Mouse (Mus musculus) kidney, postnatal 0 days (tissue): ENCODE data around the gene Wfs1. TPM values are rescaled to one million over a fixed set of nuclear protein-coding genes. Genes with fewer than 3 reads are reported as not detected.

Experiments
- ATAC-seq: fragments of 200-750 bp; cut with Nextera tagmentation; replicated peaks from 2 replicates; pipeline ENCODE4 v1.8.0; 2017; ENCODE audit warnings: low read depth, moderate number of reproducible peaks, moderate TSS enrichment, moderate library complexity; ENCODE audit not compliant: low FRiP score
- DNase-seq: peaks from one replicate; pipeline ENCODE4 v3.0.0-alpha.2; 2016; ENCODE audit warnings: low spot score
- H3K27ac ChIP-seq: fragments of 300-500 bp; sonication (generic); 2 replicates; pipeline ENCODE4 v1.5.1; 2014; ENCODE audit warnings: mild to moderate bottlenecking
- H3K27me3 ChIP-seq: fragments of 300-500 bp; sonication (generic); 2 replicates; pipeline ENCODE4 v1.6.1; 2014; ENCODE audit warnings: low read length, mixed read lengths; ENCODE audit not compliant: insufficient read depth
- H3K36me3 ChIP-seq: fragments of 300-500 bp; sonication (generic); 2 replicates; pipeline ENCODE4 v1.6.1; 2014; ENCODE audit warnings: low read length, mixed read lengths; ENCODE audit not compliant: insufficient read depth
- H3K4me1 ChIP-seq: fragments of 300-500 bp; sonication (generic); replicated peaks from 2 replicates; pipeline ENCODE4 v1.6.1; 2014; ENCODE audit warnings: antibody characterized with exemption, low read length, mixed read lengths; ENCODE audit not compliant: insufficient read depth
- H3K4me2 ChIP-seq: fragments of 300-500 bp; sonication (generic); 2 replicates; pipeline ENCODE4 v1.6.1; 2014; ENCODE audit warnings: mild to moderate bottlenecking, low read length, moderate library complexity, mixed read lengths
- H3K4me3 ChIP-seq: fragments of 300-500 bp; sonication (generic); replicated peaks from 2 replicates; pipeline ENCODE4 v1.5.1; 2014; ENCODE audit warnings: low read depth, low read length
- H3K9ac ChIP-seq: fragments of 300-500 bp; sonication (generic); 2 replicates; pipeline ENCODE4 v1.6.1; 2014; ENCODE audit warnings: low read depth, low read length
- H3K9me3 ChIP-seq: fragments of 300-500 bp; sonication (generic); replicated peaks from 2 replicates; pipeline ENCODE4 v1.6.1; 2016; ENCODE audit warnings: low read length, inconsistent platforms, mixed read lengths
- CTCF ChIP-seq: IDR thresholded peaks from 2 replicates; pipeline ENCODE4 v1.5.1; 2016; ENCODE audit warnings: antibody characterized with exemption, low read depth, mild to moderate bottlenecking, moderate library complexity
- WGBS: fragments of 180-500 bp; shearing (Covaris S2); extraction: QIAGEN DNeasy Blood & Tissue Kit; methylation state at CpG from one replicate; pipeline ENCODE4 v1.1.7; 2014; 5-methylcytosine and 5-hydroxymethylcytosine counted together
- polyA plus RNA-seq: library from polyadenylated mRNA; unstranded; fragments of >200 nt; fragmentation: Nextera tagmentation; extraction: Ambion mirVana; gene quantifications from 2 replicates; pipeline ENCODE4 v1.2.1, GENCODE M21; 2015

Gene Wfs1
- polyA plus RNA-seq, 1 experiment from 2014 or later = 14.2 TPM

GRCm38 (mm10) chr5:36938021-36938420, 51.0 kb downstream of the Wfs1 start:
- 92% methylated on average over 5 of the region's 5 CpGs for WGBS

GRCm38 (mm10) chr5:36936548-36936947, 52.5 kb downstream of the Wfs1 start:
- Histone ChIP-seq H3K9ac (no peak overlapping the region), H3K4me1 (no peaks in the 10 kb centered on the region), H3K36me3 (no peaks in the 10 kb centered on the region), H3K4me3 (no peak overlapping the region), H3K27me3 (no peaks in the 10 kb centered on the region), H3K4me2 (no peak overlapping the region), H3K9me3 (no peaks in the 10 kb centered on the region), H3K27ac (no peak overlapping the region)
- no peak for ATAC-seq
- WGBS = 30% methylated on average over 7 of the region's 7 CpGs
- peak; percentile 41; the same call in 1 of the 2 replicates for TF ChIP-seq CTCF
- DNase-seq = peak; percentile 32

More at GRCm38 (mm10) chr5:36938021-36938420, 51.0 kb downstream of the Wfs1 start:
- H3K4me1 ChIP-seq = no peaks in the 10 kb centered on the region
- no peak for TF ChIP-seq CTCF
- no peak overlapping the region for H3K27ac ChIP-seq
- no peak overlapping the region for H3K9ac ChIP-seq
- no peaks in the 10 kb centered on the region for H3K9me3 ChIP-seq
- H3K4me3 ChIP-seq = no peak overlapping the region
- ATAC-seq = no peak
- no peaks in the 10 kb centered on the region for H3K27me3 ChIP-seq
- no peaks in the 10 kb centered on the region for H3K36me3 ChIP-seq
- DNase-seq = no peak
- no peak overlapping the region for H3K4me2 ChIP-seq

- 62% methylated on average over 17 of the region's 17 CpGs for WGBS
- H3K27me3 ChIP-seq = no peaks in the 10 kb centered on the region
These were observed 53.2 kb downstream of the Wfs1 start for GRCm38 (mm10) chr5:36935486-36936473.

GRCm38 (mm10) chr5:36933383-36933782, 55.6 kb downstream of the Wfs1 start:
- DNase-seq = peak; percentile 42
- Histone ChIP-seq H3K4me3 (no peak overlapping the region), H3K9ac (no peak overlapping the region), H3K27me3 (no peaks in the 10 kb centered on the region), H3K27ac (no peak overlapping the region), H3K4me2 (no peak overlapping the region), H3K4me1 (no peaks in the 10 kb centered on the region), H3K36me3 (no peaks in the 10 kb centered on the region), H3K9me3 (no peaks in the 10 kb centered on the region)
- 22% methylated on average over 8 of the region's 8 CpGs for WGBS
- TF ChIP-seq CTCF = no peak
- peak; percentile 67 for ATAC-seq

More at GRCm38 (mm10) chr5:36935486-36936473, 53.2 kb downstream of the Wfs1 start:
- DNase-seq (no peak), ATAC-seq (no peak)
- Histone ChIP-seq H3K4me2 (no peak overlapping the region), H3K27ac (no peak overlapping the region), H3K4me3 (no peak overlapping the region), H3K4me1 (no peaks in the 10 kb centered on the region), H3K9me3 (no peaks in the 10 kb centered on the region), H3K36me3 (no peaks in the 10 kb centered on the region), H3K9ac (no peak overlapping the region)
- no peak for TF ChIP-seq CTCF

- Histone ChIP-seq H3K4me1 (no peaks in the 10 kb centered on the region), H3K9ac (no peak overlapping the region), H3K9me3 (no peaks in the 10 kb centered on the region), H3K27me3 (no peaks in the 10 kb centered on the region), H3K36me3 (no peaks in the 10 kb centered on the region), H3K4me2 (no peak overlapping the region), H3K27ac (no peak overlapping the region), H3K4me3 (no peak overlapping the region)
- ATAC-seq (no peak), DNase-seq (no peak)
- no peak for TF ChIP-seq CTCF
- 80% methylated on average over 3 of the region's 3 CpGs for WGBS
These were observed 59.6 kb downstream of the Wfs1 start for GRCm38 (mm10) chr5:36929376-36929775.

GRCm38 (mm10) chr5:36928701-36929100, 60.3 kb downstream of the Wfs1 start:
- 50% methylated on average over 4 of the region's 4 CpGs for WGBS
- Histone ChIP-seq H3K9me3 (no peaks in the 10 kb centered on the region), H3K4me2 (no peak overlapping the region), H3K36me3 (no peaks in the 10 kb centered on the region), H3K27me3 (no peaks in the 10 kb centered on the region), H3K4me3 (no peak overlapping the region), H3K27ac (no peak overlapping the region), H3K4me1 (no peaks in the 10 kb centered on the region), H3K9ac (no peak overlapping the region)
- no peak for ATAC-seq
- peak; percentile 45 for TF ChIP-seq CTCF
- DNase-seq = no peak
